Mouse (Mus musculus): ENCODE data around the gene Gm17018. TPM values are rescaled to one million over a fixed set of nuclear protein-coding genes. Genes with fewer than 3 reads are reported as not detected.

Gene Gm17018
- polyA plus RNA-seq, 1 experiment from 2014 or later, result 43.4 TPM

DNA sequence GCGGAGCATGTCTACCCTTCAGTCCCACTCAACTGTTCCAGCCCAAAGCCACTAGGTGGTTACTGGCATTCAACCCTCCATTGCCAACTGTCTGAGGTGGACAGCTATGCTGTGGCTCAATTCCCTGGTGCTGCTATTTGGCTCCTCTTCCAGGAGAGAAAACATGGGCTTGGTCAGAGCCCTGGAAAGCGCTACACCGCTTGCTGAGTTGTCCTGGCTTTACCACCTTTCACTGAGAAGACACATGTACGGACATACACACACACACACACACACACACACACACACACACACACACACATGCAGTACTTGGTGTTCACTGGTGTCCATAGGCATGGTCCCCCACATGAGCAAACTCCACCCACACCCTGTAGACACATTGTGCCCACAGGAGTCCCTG is 46.3 kb downstream of the Gm17018 start:
- H3K4me3 ChIP-seq (replicated peaks; ENCODE audit: low read length), result no peak overlapping the region
- H3K9me3 ChIP-seq (replicated peaks; ENCODE audit: control insufficient read depth, low read length), result no peaks in the 10 kb centered on the region
- ATAC-seq (ENCODE audit: insufficient read depth, low FRiP score), result no peak
- no peak overlapping the region for H3K9ac ChIP-seq (ENCODE audit: low read length)
- no peaks in the 10 kb centered on the region for H3K27me3 ChIP-seq (ENCODE audit: control insufficient read depth, insufficient read depth, low read length)
- WGBS, result 94% methylated on average over 4 of the region's 4 CpGs
- no peak overlapping the region for H3K4me2 ChIP-seq (ENCODE audit: low read depth, low read length)
- no peaks in the 10 kb centered on the region; the same call in 1 of the 2 replicates for H3K36me3 ChIP-seq (ENCODE audit: control insufficient read depth, insufficient read depth, low read length)
- H3K4me1 ChIP-seq (ENCODE audit: control insufficient read depth, insufficient read depth, low read length), result no peaks in the 10 kb centered on the region
- H3K27ac ChIP-seq (ENCODE audit: low read length), result no peak overlapping the region

- Histone ChIP-seq H3K36me3 (ENCODE audit: control insufficient read depth, insufficient read depth, low read length) (no peaks in the 10 kb centered on the region; the same call in 1 of the 2 replicates), H3K4me1 (ENCODE audit: control insufficient read depth, insufficient read depth, low read length) (no peaks in the 10 kb centered on the region), H3K4me2 (ENCODE audit: low read depth, low read length) (no peak overlapping the region), H3K4me3 (replicated peaks; ENCODE audit: low read length) (no peak overlapping the region), H3K27ac (ENCODE audit: low read length) (no peak overlapping the region), H3K9me3 (replicated peaks; ENCODE audit: control insufficient read depth, low read length) (no peaks in the 10 kb centered on the region), H3K9ac (ENCODE audit: low read length) (no peak overlapping the region), H3K27me3 (ENCODE audit: control insufficient read depth, insufficient read depth, low read length) (no peaks in the 10 kb centered on the region)
- 54% methylated on average over 7 of the region's 7 CpGs for WGBS
- ATAC-seq (ENCODE audit: insufficient read depth, low FRiP score), result no peak
Observed at GRCm38 (mm10) chr19:45607479-45607878, 47.1 kb downstream of the Gm17018 start.

DNA sequence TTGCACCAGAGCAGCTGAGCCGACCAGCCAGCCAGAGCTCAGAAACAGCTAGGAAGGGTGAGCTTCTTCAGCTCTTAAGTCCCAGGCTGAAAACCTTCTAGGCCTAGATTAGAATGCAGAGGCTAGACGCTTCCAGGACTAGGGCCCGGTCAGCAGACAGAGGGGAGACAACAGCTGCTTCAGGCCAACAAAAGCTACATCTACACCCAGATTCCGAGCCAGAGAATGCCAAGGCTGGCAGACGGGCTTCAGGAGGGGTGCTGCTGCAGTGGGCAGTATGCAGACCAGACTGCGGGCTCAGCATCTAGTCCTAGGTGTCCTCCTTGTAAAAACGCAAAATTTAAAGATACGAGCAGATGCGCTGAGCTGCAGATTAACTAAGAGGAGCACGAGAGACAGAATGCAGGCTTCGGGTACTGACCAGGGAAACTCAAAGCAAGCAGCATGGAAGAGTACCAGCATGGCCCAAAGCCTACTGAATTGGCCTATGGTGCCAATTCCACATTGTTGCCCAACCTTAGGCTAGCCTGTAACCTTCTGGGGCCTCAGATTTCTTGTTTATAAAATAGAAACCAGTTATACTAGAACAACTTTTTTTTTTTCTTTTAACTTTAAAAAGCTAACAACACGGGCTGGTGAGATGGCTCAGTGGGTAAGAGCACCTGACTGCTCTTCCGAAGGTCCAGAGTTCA is 48.4 kb downstream of the Gm17018 start:
- Histone ChIP-seq H3K9ac (ENCODE audit: low read length) (no peak overlapping the region), H3K4me1 (ENCODE audit: control insufficient read depth, insufficient read depth, low read length) (no peaks in the 10 kb centered on the region), H3K36me3 (ENCODE audit: control insufficient read depth, insufficient read depth, low read length) (no peaks in the 10 kb centered on the region; the same call in 1 of the 2 replicates), H3K4me2 (ENCODE audit: low read depth, low read length) (no peak overlapping the region), H3K9me3 (replicated peaks; ENCODE audit: control insufficient read depth, low read length) (no peaks in the 10 kb centered on the region), H3K27me3 (ENCODE audit: control insufficient read depth, insufficient read depth, low read length) (no peaks in the 10 kb centered on the region), H3K27ac (ENCODE audit: low read length) (no peak overlapping the region), H3K4me3 (replicated peaks; ENCODE audit: low read length) (no peak overlapping the region)
- ATAC-seq (ENCODE audit: insufficient read depth, low FRiP score), result no peak
- 83% methylated on average over 13 of the region's 13 CpGs for WGBS

GRCm38 (mm10) chr19:45610823-45611222 is 50.4 kb downstream of the Gm17018 start:
- Histone ChIP-seq H3K4me3 (replicated peaks; ENCODE audit: low read length) (no peak overlapping the region), H3K27ac (ENCODE audit: low read length) (no peak overlapping the region), H3K36me3 (ENCODE audit: control insufficient read depth, insufficient read depth, low read length) (no peaks in the 10 kb centered on the region; the same call in 1 of the 2 replicates), H3K9me3 (replicated peaks; ENCODE audit: control insufficient read depth, low read length) (no peaks in the 10 kb centered on the region), H3K27me3 (ENCODE audit: control insufficient read depth, insufficient read depth, low read length) (no peaks in the 10 kb centered on the region), H3K4me2 (ENCODE audit: low read depth, low read length) (no peak overlapping the region), H3K9ac (ENCODE audit: low read length) (no peak overlapping the region), H3K4me1 (ENCODE audit: control insufficient read depth, insufficient read depth, low read length) (peaks cover 9% of the 10 kb centered on the region)
- 65% methylated on average over 5 of the region's 5 CpGs for WGBS
- ATAC-seq (ENCODE audit: insufficient read depth, low FRiP score), result no peak

GRCm38 (mm10) chr19:45614375-45614774 is 54.0 kb downstream of the Gm17018 start:
- Histone ChIP-seq H3K27me3 (ENCODE audit: control insufficient read depth, insufficient read depth, low read length) (no peaks in the 10 kb centered on the region), H3K4me3 (replicated peaks; ENCODE audit: low read length) (no peak overlapping the region), H3K9ac (ENCODE audit: low read length) (no peak overlapping the region), H3K4me2 (ENCODE audit: low read depth, low read length) (no peak overlapping the region), H3K4me1 (ENCODE audit: control insufficient read depth, insufficient read depth, low read length) (peaks cover 19% of the 10 kb centered on the region), H3K27ac (ENCODE audit: low read length) (no peak overlapping the region), H3K36me3 (ENCODE audit: control insufficient read depth, insufficient read depth, low read length) (no peaks in the 10 kb centered on the region; the same call in 1 of the 2 replicates), H3K9me3 (replicated peaks; ENCODE audit: control insufficient read depth, low read length) (no peaks in the 10 kb centered on the region)
- WGBS, result 83% methylated on average over 8 of the region's 8 CpGs
- ATAC-seq (ENCODE audit: insufficient read depth, low FRiP score), result no peak

DNA sequence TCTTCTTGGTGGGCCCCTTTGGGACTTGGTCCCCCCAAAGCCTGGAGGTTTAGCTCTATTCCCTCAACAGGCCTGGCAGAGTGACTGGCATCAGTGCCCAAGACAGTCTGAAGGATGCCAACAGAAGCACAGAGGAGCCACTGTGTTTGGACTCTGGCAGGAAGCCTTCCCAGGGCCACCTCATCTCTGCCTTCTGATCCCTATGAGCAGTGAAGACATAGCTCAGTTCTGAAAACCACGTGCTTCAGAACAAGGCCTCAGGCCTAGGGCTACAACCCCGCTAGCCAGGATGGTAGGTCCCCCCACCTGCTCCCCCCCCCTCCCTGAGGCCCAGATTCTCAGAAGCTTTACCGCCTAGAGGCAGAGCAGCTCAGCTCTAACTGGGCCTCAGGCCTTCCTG is 54.5 kb downstream of the Gm17018 start:
- Histone ChIP-seq H3K4me2 (ENCODE audit: low read depth, low read length) (no peak overlapping the region), H3K27ac (ENCODE audit: low read length) (no peak overlapping the region), H3K9ac (ENCODE audit: low read length) (peak overlapping the region; percentile 17; the same call in 1 of the 2 replicates), H3K9me3 (replicated peaks; ENCODE audit: control insufficient read depth, low read length) (no peaks in the 10 kb centered on the region), H3K27me3 (ENCODE audit: control insufficient read depth, insufficient read depth, low read length) (no peaks in the 10 kb centered on the region), H3K4me3 (replicated peaks; ENCODE audit: low read length) (no peak overlapping the region), H3K4me1 (ENCODE audit: control insufficient read depth, insufficient read depth, low read length) (peaks cover 19% of the 10 kb centered on the region), H3K36me3 (ENCODE audit: control insufficient read depth, insufficient read depth, low read length) (no peaks in the 10 kb centered on the region; the same call in 1 of the 2 replicates)
- 71% methylated on average over 3 of the region's 3 CpGs for WGBS
- no peak for ATAC-seq (ENCODE audit: insufficient read depth, low FRiP score)

DNA sequence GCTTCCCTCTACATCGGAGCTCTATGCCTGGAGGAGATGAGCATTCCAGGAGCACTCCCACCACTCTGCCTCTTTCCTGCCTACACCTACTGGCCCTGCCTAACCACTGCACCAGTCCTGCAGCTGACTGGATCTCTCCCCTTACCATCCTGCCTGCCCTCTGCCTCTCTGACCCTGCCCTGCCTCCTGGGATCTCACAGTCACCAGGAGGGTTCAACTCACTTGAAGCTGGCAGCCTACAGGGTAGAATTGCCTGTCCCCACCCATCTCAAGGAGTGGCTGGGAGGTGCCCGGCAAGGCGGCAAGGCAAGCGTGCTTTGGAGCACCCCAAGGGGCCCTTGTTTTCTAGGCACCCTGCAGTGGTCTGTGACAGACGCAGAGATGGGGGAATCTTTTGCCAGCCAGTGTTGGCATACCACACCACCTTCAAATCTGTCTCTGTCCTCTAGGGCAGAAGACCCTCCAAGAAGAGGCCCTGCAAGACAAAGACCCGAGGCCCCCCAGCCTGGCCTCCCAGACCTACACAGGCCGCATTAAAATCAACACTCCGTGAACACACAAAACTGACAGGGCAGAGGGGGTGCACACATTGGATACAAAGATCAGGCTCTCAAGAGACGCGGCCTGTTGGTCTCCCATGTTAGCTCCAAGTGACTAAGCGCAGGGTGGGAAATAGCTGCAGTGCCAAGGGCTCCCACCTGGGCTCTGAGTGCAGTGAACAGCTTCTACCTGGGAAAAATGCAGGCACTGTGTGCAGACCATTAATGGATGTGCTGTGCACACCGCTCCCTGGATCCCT is 55.2 kb downstream of the Gm17018 start:
- Histone ChIP-seq H3K9me3 (replicated peaks; ENCODE audit: control insufficient read depth, low read length) (no peaks in the 10 kb centered on the region), H3K4me2 (ENCODE audit: low read depth, low read length) (no peak overlapping the region), H3K36me3 (ENCODE audit: control insufficient read depth, insufficient read depth, low read length) (no peaks in the 10 kb centered on the region; the same call in 1 of the 2 replicates), H3K27ac (ENCODE audit: low read length) (no peak overlapping the region), H3K4me1 (ENCODE audit: control insufficient read depth, insufficient read depth, low read length) (peaks cover 19% of the 10 kb centered on the region), H3K9ac (ENCODE audit: low read length) (0 out of 2 replicates have a peak overlapping the region, but pooled peaks have one; percentile 17), H3K27me3 (ENCODE audit: control insufficient read depth, insufficient read depth, low read length) (no peaks in the 10 kb centered on the region), H3K4me3 (replicated peaks; ENCODE audit: low read length) (no peak overlapping the region)
- ATAC-seq (ENCODE audit: insufficient read depth, low FRiP score), result peak; percentile 49; the same call in 1 of the 2 replicates
- WGBS, result 65% methylated on average over 12 of the region's 12 CpGs

- Histone ChIP-seq H3K27me3 (ENCODE audit: control insufficient read depth, insufficient read depth, low read length) (no peaks in the 10 kb centered on the region), H3K4me1 (ENCODE audit: control insufficient read depth, insufficient read depth, low read length) (peaks cover 19% of the 10 kb centered on the region), H3K4me3 (replicated peaks; ENCODE audit: low read length) (no peak overlapping the region), H3K9me3 (replicated peaks; ENCODE audit: control insufficient read depth, low read length) (no peaks in the 10 kb centered on the region), H3K36me3 (ENCODE audit: control insufficient read depth, insufficient read depth, low read length) (no peaks in the 10 kb centered on the region), H3K4me2 (ENCODE audit: low read depth, low read length) (no peak overlapping the region), H3K9ac (ENCODE audit: low read length) (0 out of 2 replicates have a peak overlapping the region, but pooled peaks have one; percentile 5), H3K27ac (ENCODE audit: low read length) (no peak overlapping the region)
- 50% methylated on average over 4 of the region's 4 CpGs for WGBS
- no peak for ATAC-seq (ENCODE audit: insufficient read depth, low FRiP score)
Observed at GRCm38 (mm10) chr19:45616214-45616518, 55.8 kb downstream of the Gm17018 start.

- Histone ChIP-seq H3K9ac (ENCODE audit: low read length) (no peak overlapping the region), H3K27me3 (ENCODE audit: control insufficient read depth, insufficient read depth, low read length) (no peaks in the 10 kb centered on the region), H3K36me3 (ENCODE audit: control insufficient read depth, insufficient read depth, low read length) (no peaks in the 10 kb centered on the region), H3K4me2 (ENCODE audit: low read depth, low read length) (no peak overlapping the region), H3K4me1 (ENCODE audit: control insufficient read depth, insufficient read depth, low read length) (peaks cover 19% of the 10 kb centered on the region), H3K9me3 (replicated peaks; ENCODE audit: control insufficient read depth, low read length) (no peaks in the 10 kb centered on the region), H3K27ac (ENCODE audit: low read length) (no peak overlapping the region), H3K4me3 (replicated peaks; ENCODE audit: low read length) (no peak overlapping the region)
- no peak for ATAC-seq (ENCODE audit: insufficient read depth, low FRiP score)
- 43% methylated on average over 7 of the region's 7 CpGs for WGBS
Observed at GRCm38 (mm10) chr19:45616735-45617134, 56.3 kb downstream of the Gm17018 start.

Measured in stomach, embryonic 16.5 days (tissue).